Mouse (Mus musculus) thymus, postnatal 36 days (tissue): ENCODE data around the gene Olfr548-ps1.

Experiments
- DNase-seq, 2 experiments: peaks; one replicate each; pipeline ENCODE4 v3.0.0; 2022; ENCODE audit warnings: mixed read lengths in 2 of 2

Gene Olfr548-ps1

DNA sequence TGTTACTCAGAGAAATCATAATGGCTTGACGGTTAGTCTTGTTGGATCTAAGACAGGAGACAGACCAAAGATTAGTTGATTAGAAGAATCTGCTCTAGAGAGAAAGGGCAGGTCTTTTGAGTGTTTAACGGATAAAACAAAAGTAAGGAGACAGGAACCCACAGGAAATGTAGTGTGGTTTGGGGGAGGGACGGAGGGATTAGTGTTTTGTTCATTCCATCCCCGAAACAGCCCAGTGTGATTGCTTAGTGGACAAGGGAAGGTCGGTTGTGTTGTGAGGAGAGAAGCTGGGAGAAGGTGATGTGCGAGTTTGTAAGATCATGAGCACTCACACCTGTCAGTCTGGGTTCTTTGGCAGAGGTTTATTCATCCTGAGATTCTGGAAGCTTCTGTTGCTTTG lies 35.3 kb downstream of the Olfr548-ps1 start:
- DNase-seq = no peak

DNA sequence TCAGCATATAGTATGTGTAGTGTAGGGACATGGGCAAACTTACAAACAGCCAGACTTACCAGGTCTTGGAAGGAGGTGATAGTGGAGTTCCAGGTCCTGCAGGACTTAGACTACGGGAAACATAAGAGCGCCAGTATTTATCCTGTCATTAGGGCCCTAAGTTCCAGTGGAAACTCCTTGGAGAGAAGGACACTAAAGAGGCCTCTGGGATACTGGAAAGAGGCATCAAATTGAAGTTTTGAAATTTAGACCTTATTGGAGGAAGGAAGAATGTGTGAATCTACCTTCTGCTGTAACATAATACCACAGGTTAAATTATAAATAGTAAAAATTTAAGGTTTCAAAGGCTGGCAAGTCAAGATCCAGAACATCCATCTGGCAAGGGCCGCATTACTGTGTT lies 51.1 kb downstream of the Olfr548-ps1 start, which contains the start of gene Olfr551:
Olfr551 (minus strand) TSS at position 101 of the 400 bp plus-strand sequence.
- DNase-seq = no peak
